Mouse (Mus musculus) intestine, postnatal 0 days (tissue): ENCODE results near the gene Thbs4. TPM values are rescaled to one million over a fixed set of nuclear protein-coding genes. Genes with fewer than 3 reads are reported as not detected.

Experiments
- ATAC-seq: fragments of 200-750 bp; cut with Nextera tagmentation; 2 replicates; pipeline ENCODE4 v1.8.0; 2017; ENCODE audit warnings: mild to moderate bottlenecking, moderate TSS enrichment, moderate library complexity
- H3K27ac ChIP-seq: fragments of 300-500 bp; sonication (generic); 2 replicates; pipeline ENCODE4 v1.5.1; 2014; ENCODE audit warnings: mild to moderate bottlenecking, low read depth, low read length, moderate library complexity
- H3K27me3 ChIP-seq: fragments of 300-500 bp; sonication (generic); replicated peaks from 2 replicates; pipeline ENCODE4 v1.6.1; 2014; ENCODE audit warnings: low read length, mixed read lengths; ENCODE audit not compliant: control insufficient read depth, insufficient read depth
- H3K36me3 ChIP-seq: fragments of 300-500 bp; sonication (generic); 2 replicates; pipeline ENCODE4 v1.6.1; 2014; ENCODE audit warnings: mild to moderate bottlenecking, moderate library complexity; ENCODE audit not compliant: control insufficient read depth, insufficient read depth
- H3K4me1 ChIP-seq: fragments of 300-500 bp; sonication (generic); replicated peaks from 2 replicates; pipeline ENCODE4 v1.6.1; 2014; ENCODE audit warnings: antibody characterized with exemption, low read length, mixed read lengths; ENCODE audit not compliant: control insufficient read depth, insufficient read depth
- H3K4me2 ChIP-seq: fragments of 300-500 bp; sonication (generic); replicated peaks from 2 replicates; pipeline ENCODE4 v1.6.1; 2014; ENCODE audit warnings: low read depth, mild to moderate bottlenecking, moderate library complexity
- H3K4me3 ChIP-seq: fragments of 300-500 bp; sonication (generic); 2 replicates; pipeline ENCODE4 v1.5.1; 2014; ENCODE audit warnings: low read depth, low read length
- H3K9ac ChIP-seq: fragments of 300-500 bp; sonication (generic); 2 replicates; pipeline ENCODE4 v1.6.1; 2014; ENCODE audit warnings: mild to moderate bottlenecking, low read depth, low read length
- H3K9me3 ChIP-seq: fragments of 300-500 bp; sonication (generic); 2 replicates; pipeline ENCODE4 v1.6.1; 2016; ENCODE audit warnings: mixed run types; ENCODE audit not compliant: control insufficient read depth
- CTCF ChIP-seq: sonication (generic); IDR thresholded peaks from 2 replicates; pipeline ENCODE4 v1.5.1; 2016; ENCODE audit warnings: low read depth, mild to moderate bottlenecking, control low read depth, antibody characterized with exemption, moderate library complexity
- WGBS: fragments of 180-500 bp; shearing (Covaris S2); extraction: QIAGEN DNeasy Blood & Tissue Kit; methylation state at CpG from one replicate; pipeline ENCODE4 v1.1.7; 2014; 5-methylcytosine and 5-hydroxymethylcytosine counted together
- polyA plus RNA-seq: library from polyadenylated mRNA; unstranded; fragments of >200 nt; fragmentation: Nextera tagmentation; extraction: Ambion mirVana; gene quantifications from 2 replicates; pipeline ENCODE4 v1.2.1, GENCODE M21; 2015

Thbs4 gene
- polyA plus RNA-seq, 1 experiment from 2014 or later, result 7.1 TPM

- H3K27ac ChIP-seq, result no peak overlapping the region
- no peaks in the 10 kb centered on the region for H3K36me3 ChIP-seq
- no peaks in the 10 kb centered on the region for H3K27me3 ChIP-seq
- peak; percentile 80 for TF ChIP-seq CTCF
- H3K9ac ChIP-seq, result no peak overlapping the region
- ATAC-seq, result no peak
- H3K9me3 ChIP-seq, result no peaks in the 10 kb centered on the region
- WGBS, result 43% methylated on average over 9 of the region's 9 CpGs
- no peaks in the 10 kb centered on the region for H3K4me1 ChIP-seq
- 0 out of 2 replicates have a peak overlapping the region, but pooled peaks have one; percentile 18 for H3K4me2 ChIP-seq
- H3K4me3 ChIP-seq, result no peak overlapping the region
These were observed 61.4 kb downstream of the Thbs4 start for GRCm38 (mm10) chr13:92733252-92733651.

- TF ChIP-seq CTCF, result no peak
- no peaks in the 10 kb centered on the region for H3K9me3 ChIP-seq
- H3K4me2 ChIP-seq, result no peak overlapping the region
- no peak overlapping the region for H3K9ac ChIP-seq
- H3K27me3 ChIP-seq, result no peaks in the 10 kb centered on the region
- no peaks in the 10 kb centered on the region for H3K4me1 ChIP-seq
- H3K36me3 ChIP-seq, result no peaks in the 10 kb centered on the region
- 77% methylated on average over 5 of the region's 5 CpGs for WGBS
- no peak overlapping the region for H3K4me3 ChIP-seq
- ATAC-seq, result no peak
- H3K27ac ChIP-seq, result no peak overlapping the region
These were observed 61.8 kb downstream of the Thbs4 start for GRCm38 (mm10) chr13:92732836-92733235.

DNA sequence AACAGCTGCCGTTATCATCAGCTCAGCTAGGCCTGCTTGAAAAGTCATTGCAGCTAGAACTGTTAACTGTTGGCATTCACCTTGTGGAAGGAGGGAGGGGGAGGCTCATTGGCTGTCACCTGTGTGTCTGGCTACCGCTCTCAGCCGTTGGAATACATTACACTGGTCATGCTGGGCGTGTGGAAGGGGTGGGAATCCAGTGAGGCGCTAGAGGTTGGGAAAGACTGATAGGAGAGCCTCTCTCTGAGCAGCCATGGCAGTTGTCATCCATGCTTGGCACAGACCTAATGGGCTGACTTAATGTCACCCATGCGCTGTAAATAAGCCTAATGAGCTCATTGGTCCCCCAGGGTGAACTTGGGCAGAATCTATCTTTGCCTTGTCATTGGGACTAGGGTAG is 62.8 kb downstream of the Thbs4 start:
- H3K4me2 ChIP-seq, result no peak overlapping the region
- no peak for ATAC-seq
- WGBS, result 78% methylated on average over 6 of the region's 6 CpGs
- no peak overlapping the region for H3K9ac ChIP-seq
- H3K27ac ChIP-seq, result no peak overlapping the region
- TF ChIP-seq CTCF, result no peak
- no peaks in the 10 kb centered on the region for H3K4me1 ChIP-seq
- H3K9me3 ChIP-seq, result no peaks in the 10 kb centered on the region
- no peaks in the 10 kb centered on the region for H3K27me3 ChIP-seq
- no peak overlapping the region for H3K4me3 ChIP-seq
- H3K36me3 ChIP-seq, result no peaks in the 10 kb centered on the region

DNA sequence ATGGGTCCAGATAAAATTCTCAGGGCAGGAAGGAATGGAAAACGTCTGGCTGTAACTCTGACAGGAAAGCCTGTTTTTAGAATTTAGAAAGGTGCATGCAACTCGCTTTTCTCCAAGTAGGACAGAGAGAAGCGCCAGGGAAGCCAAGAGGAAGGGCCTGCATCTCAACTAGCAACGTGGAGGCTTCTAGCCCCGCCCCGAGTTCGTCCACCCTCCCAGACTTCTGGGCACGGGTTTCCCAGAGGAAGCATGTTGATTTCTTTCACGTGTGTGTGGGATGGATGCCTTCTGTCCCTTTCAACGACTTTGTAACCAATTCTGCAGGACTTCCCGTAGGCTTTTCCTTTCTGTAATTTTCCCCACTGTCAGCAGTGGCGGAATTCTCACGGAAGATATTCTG is 64.8 kb downstream of the Thbs4 start:
- no peaks in the 10 kb centered on the region for H3K9me3 ChIP-seq
- H3K9ac ChIP-seq, result no peak overlapping the region
- no peak overlapping the region for H3K27ac ChIP-seq
- H3K36me3 ChIP-seq, result no peaks in the 10 kb centered on the region
- no peak overlapping the region for H3K4me3 ChIP-seq
- H3K4me1 ChIP-seq, result no peaks in the 10 kb centered on the region
- no peaks in the 10 kb centered on the region for H3K27me3 ChIP-seq
- TF ChIP-seq CTCF, result no peak
- WGBS, result 47% methylated on average over 13 of the region's 13 CpGs
- H3K4me2 ChIP-seq, result no peak overlapping the region
- ATAC-seq, result no peak

- no peaks in the 10 kb centered on the region for H3K4me1 ChIP-seq
- H3K4me3 ChIP-seq, result no peak overlapping the region
- 45% methylated on average over 5 of the region's 5 CpGs for WGBS
- H3K36me3 ChIP-seq, result no peaks in the 10 kb centered on the region
- no peak overlapping the region for H3K27ac ChIP-seq
- no peaks in the 10 kb centered on the region for H3K27me3 ChIP-seq
- no peak overlapping the region for H3K9ac ChIP-seq
- 0 out of 2 replicates have a peak, but pooled peaks have one; percentile 6 for TF ChIP-seq CTCF
- no peaks in the 10 kb centered on the region for H3K9me3 ChIP-seq
- H3K4me2 ChIP-seq, result no peak overlapping the region
- no peak for ATAC-seq
These were observed 72.2 kb downstream of the Thbs4 start for GRCm38 (mm10) chr13:92722389-92722788.

GRCm38 (mm10) chr13:92721006-92721405 is 73.6 kb downstream of the Thbs4 start:
- WGBS, result 76% methylated on average over 4 of the region's 4 CpGs
- Histone ChIP-seq H3K4me2 (no peak overlapping the region), H3K9me3 (no peaks in the 10 kb centered on the region), H3K4me3 (no peak overlapping the region), H3K9ac (no peak overlapping the region), H3K27me3 (no peaks in the 10 kb centered on the region), H3K36me3 (no peaks in the 10 kb centered on the region), H3K27ac (no peak overlapping the region), H3K4me1 (no peaks in the 10 kb centered on the region)
- ATAC-seq, result no peak
- TF ChIP-seq CTCF, result no peak
